Mouse (Mus musculus): ENCODE data around the gene Gm10645. TPM values are rescaled to one million over a fixed set of nuclear protein-coding genes. Genes with fewer than 3 reads are reported as not detected.

The Gm10645 gene
- 0.51 TPM in 2 replicates for polyA plus RNA-seq (2015; fragmentation: Nextera tagmentation; extraction: Ambion mirVana)

GRCm38 (mm10) chr8:83165931-83166867, at the start of gene Gm10645:
Gm10645 (minus strand) TSS chr8:83166170.

DNA sequence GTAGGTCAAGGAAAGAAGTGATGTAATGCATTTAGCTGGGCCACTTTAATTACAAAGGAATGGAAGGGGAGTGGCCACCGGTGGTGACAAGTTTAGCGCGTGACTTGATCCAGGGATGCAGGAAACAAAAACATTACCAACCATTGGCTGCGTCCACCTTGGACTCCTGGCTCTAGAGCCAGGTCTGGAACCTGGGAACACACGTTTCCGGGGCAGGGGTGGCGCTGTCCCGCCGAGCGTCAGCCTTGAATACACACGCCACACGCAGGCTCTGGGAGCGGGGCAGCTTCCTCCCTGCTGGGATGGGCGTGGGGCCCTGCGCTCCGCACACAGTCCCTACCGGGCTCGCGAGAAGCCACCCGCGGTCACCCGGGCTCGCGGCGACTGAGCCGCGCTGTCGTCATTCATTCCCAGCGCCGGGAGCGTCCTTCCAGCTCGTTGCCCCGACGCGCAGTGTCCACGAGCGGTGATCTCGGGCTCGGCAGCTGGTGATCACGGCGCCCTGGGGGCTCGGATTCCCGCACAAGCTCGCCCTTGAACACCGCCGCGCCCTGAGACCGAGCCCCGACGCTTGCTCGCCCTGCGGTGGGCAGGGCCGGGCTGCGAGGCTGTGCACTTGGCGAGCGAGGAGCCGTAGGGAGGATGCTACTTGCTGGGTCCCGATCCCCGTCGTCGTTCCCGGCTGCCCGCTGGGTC, 587 bp downstream of the Gm10645 start, which contains the start of gene Tbc1d9:
TSS of gene Tbc1d9 (plus strand) at position 118 of the 696 bp plus-strand sequence.

Other genes with a start within 250 kb of the Gm10645 start
- gene Tbc1d9, start 818 bp downstream of the Gm10645 start, polyA plus RNA-seq (2015; fragmentation: Nextera tagmentation; extraction: Ambion mirVana): 0.49 and 0.55 TPM in 2 replicates
- gene Ucp1, start 124.2 kb upstream of the Gm10645 start, polyA plus RNA-seq (2015; fragmentation: Nextera tagmentation; extraction: Ambion mirVana): 0.16 TPM in 1 of 2 replicates, not detected in the other
- gene Elmod2, start 166.3 kb upstream of the Gm10645 start, polyA plus RNA-seq (2015; fragmentation: Nextera tagmentation; extraction: Ambion mirVana): 5.0 and 5.8 TPM in 2 replicates
- not detected in 2 replicates for gene Mgat4d, start 182.3 kb upstream of the Gm10645 start, polyA plus RNA-seq (2015; fragmentation: Nextera tagmentation; extraction: Ambion mirVana)
- not detected in 2 replicates for gene Clgn, start 223.7 kb upstream of the Gm10645 start, polyA plus RNA-seq (2015; fragmentation: Nextera tagmentation; extraction: Ambion mirVana)